Mouse (Mus musculus): Measurements from ENCODE around the gene Cdh12. TPM values are rescaled to one million over a fixed set of nuclear protein-coding genes. Genes with fewer than 3 reads are reported as not detected.

Gene Cdh12
- total RNA-seq (2012; rRNA removed) (not detected in 2 replicates), polyA plus RNA-seq (2012; ENCODE audit: insufficient read depth in 1 of 2, insufficient read length in 2 of 2, low read depth in 1 of 2, low replicate concordance in 2 of 2, missing spikeins in 1 of 2) (not detected)

GRCm38 (mm10) chr15:20448861-20449663, at the start of gene Cdh12:
Cdh12 (plus strand) TSS chr15:20449265.
- Histone ChIP-seq H3K9me3 (replicated peaks; ENCODE audit: insufficient read depth, low read length) (no peaks in the 10 kb centered on the region), H3K27ac (ENCODE audit: control insufficient read depth, low read depth, low read length) (no peak within 1 kb of the TSS), H3K36me3 (ENCODE audit: control insufficient read depth in 1 of 2, insufficient read depth in 2 of 2, low read length in 2 of 2) (no peaks in the 10 kb centered on the region), H3K4me1 (ENCODE audit: control insufficient read depth in 1 of 2, insufficient read depth in 2 of 2, low read length in 2 of 2) (no peaks in the 10 kb centered on the region), H3K9ac (ENCODE audit: control insufficient read depth, low read depth, low read length, poor library complexity, severe bottlenecking) (no peak within 1 kb of the TSS), H3K79me2 (ENCODE audit: control insufficient read depth, insufficient read depth, low read length, poor library complexity) (no peaks in the 10 kb centered on the region), H3K4me3 (ENCODE audit: control insufficient read depth in 1 of 2, insufficient read depth in 1 of 2, low read depth in 2 of 2, low read length in 2 of 2) (no peak within 1 kb of the TSS), H3K27me3 (ENCODE audit: control insufficient read depth in 1 of 2, insufficient read depth in 2 of 2, low read length in 2 of 2) (no peaks in the 10 kb centered on the region)
- no peak for DNase-seq (ENCODE audit: low read depth, low spot score)
- TF ChIP-seq ETS1 (IDR thresholded peaks at IDR 0.05; ENCODE audit: low read depth, low read length): no peak
- no peak for TF ChIP-seq SMC3 (IDR thresholded peaks at IDR 0.05; ENCODE audit: low read depth, low read length)
- no peak for TF ChIP-seq MEF2A (IDR thresholded peaks at IDR 0.05; ENCODE audit: extremely low read depth, insufficient replicate concordance, low read depth, low read length, poor library complexity, severe bottlenecking)
- TF ChIP-seq POLR2A (IDR thresholded peaks at IDR 0.05; ENCODE audit: control insufficient read depth in 1 of 2, insufficient read depth in 1 of 2, low read depth in 1 of 2, low read length in 2 of 2, poor library complexity in 1 of 2): no peak
- TF ChIP-seq JUND (IDR thresholded peaks at IDR 0.05; ENCODE audit: low read depth, low read length): no peak
- TF ChIP-seq NRF1 (IDR thresholded peaks at IDR 0.05; ENCODE audit: insufficient read depth, low read depth, low read length, poor library complexity, severe bottlenecking): no peak
- no peak for TF ChIP-seq NELFE (IDR thresholded peaks at IDR 0.05; ENCODE audit: low read depth, low read length)
- no peak for TF ChIP-seq MYB (IDR thresholded peaks at IDR 0.05; ENCODE audit: low read depth, low read length)
- no peak for TF ChIP-seq ZC3H11A (IDR thresholded peaks at IDR 0.05; ENCODE audit: low read depth, low read length)
- TF ChIP-seq POLR2AphosphoS5 (IDR thresholded peaks at IDR 0.05; ENCODE audit: borderline replicate concordance, low read depth, low read length): no peak
- TF ChIP-seq ZKSCAN1 (IDR thresholded peaks at IDR 0.05; ENCODE audit: low read depth, low read length): no peak
- no peak for TF ChIP-seq POLR2AphosphoS2 (IDR thresholded peaks at IDR 0.05; ENCODE audit: low read length)
- no peak for TF ChIP-seq SIN3A (IDR thresholded peaks at IDR 0.05; ENCODE audit: low read length)
- TF ChIP-seq MAFK (IDR thresholded peaks at IDR 0.05; ENCODE audit: borderline replicate concordance, low read depth, low read length): no peak
- TF ChIP-seq TCF12 (IDR thresholded peaks at IDR 0.05; ENCODE audit: low read depth, low read length): no peak
- no peak for TF ChIP-seq MYC (IDR thresholded peaks at IDR 0.05; ENCODE audit: low read depth, low read length)
- TF ChIP-seq MAX (IDR thresholded peaks at IDR 0.05; ENCODE audit: low read length): no peak

- Histone ChIP-seq H3K4me3 (ENCODE audit: control insufficient read depth in 1 of 2, insufficient read depth in 1 of 2, low read depth in 2 of 2, low read length in 2 of 2) (no peak overlapping the region), H3K36me3 (ENCODE audit: control insufficient read depth in 1 of 2, insufficient read depth in 2 of 2, low read length in 2 of 2) (no peaks in the 10 kb centered on the region), H3K9ac (ENCODE audit: control insufficient read depth, low read depth, low read length, poor library complexity, severe bottlenecking) (no peak overlapping the region), H3K27me3 (ENCODE audit: control insufficient read depth in 1 of 2, insufficient read depth in 2 of 2, low read length in 2 of 2) (no peaks in the 10 kb centered on the region), H3K9me3 (replicated peaks; ENCODE audit: insufficient read depth, low read length) (no peaks in the 10 kb centered on the region), H3K4me1 (ENCODE audit: control insufficient read depth in 1 of 2, insufficient read depth in 2 of 2, low read length in 2 of 2) (no peaks in the 10 kb centered on the region), H3K79me2 (ENCODE audit: control insufficient read depth, insufficient read depth, low read length, poor library complexity) (no peaks in the 10 kb centered on the region), H3K27ac (ENCODE audit: control insufficient read depth, low read depth, low read length) (no peak overlapping the region)
- DNase-seq (ENCODE audit: low read depth, low spot score): peak; percentile 45
- TF ChIP-seq CHD1 (IDR thresholded peaks at IDR 0.05; ENCODE audit: low read depth, low read length): no peak
- TF ChIP-seq MAX (IDR thresholded peaks at IDR 0.05; ENCODE audit: low read length): no peak
- TF ChIP-seq SMC3 (IDR thresholded peaks at IDR 0.05; ENCODE audit: low read depth, low read length): peak; percentile 82
- no peak for TF ChIP-seq USF2 (IDR thresholded peaks at IDR 0.05; ENCODE audit: borderline replicate concordance in 1 of 2, insufficient read depth in 1 of 2, low read depth in 1 of 2, low read length in 2 of 2)
- TF ChIP-seq CTCF (IDR thresholded peaks at IDR 0.05 in 2 of 3, conservative IDR thresholded peaks at IDR 0.05 in 1 of 3; ENCODE audit: control insufficient read depth in 1 of 3, insufficient read depth in 1 of 3, low read depth in 2 of 3, low read length in 3 of 3, poor library complexity in 1 of 3, severe bottlenecking in 1 of 3): peak in 1 of 3 experiments; percentile 59; a peak in 2 of 6 replicates
- TF ChIP-seq E2F4 (IDR thresholded peaks at IDR 0.05; ENCODE audit: borderline replicate concordance, low read depth, low read length): no peak
- TF ChIP-seq POLR2AphosphoS5 (IDR thresholded peaks at IDR 0.05; ENCODE audit: borderline replicate concordance, low read depth, low read length): no peak
- TF ChIP-seq ZC3H11A (IDR thresholded peaks at IDR 0.05; ENCODE audit: low read depth, low read length): peak; percentile 68
- TF ChIP-seq RAD21 (IDR thresholded peaks at IDR 0.05; ENCODE audit: low read depth, low read length): peak; percentile 61
- no peak for TF ChIP-seq USF1 (IDR thresholded peaks at IDR 0.05; ENCODE audit: low read depth, low read length)
- peak; percentile 81 for TF ChIP-seq ZNF384 (IDR thresholded peaks at IDR 0.05; ENCODE audit: low read depth, low read length)
These were observed 45.5 kb upstream of the Cdh12 start for GRCm38 (mm10) chr15:20403596-20403995.

Data from MEL (cell line).